In the genomic region with DNA sequence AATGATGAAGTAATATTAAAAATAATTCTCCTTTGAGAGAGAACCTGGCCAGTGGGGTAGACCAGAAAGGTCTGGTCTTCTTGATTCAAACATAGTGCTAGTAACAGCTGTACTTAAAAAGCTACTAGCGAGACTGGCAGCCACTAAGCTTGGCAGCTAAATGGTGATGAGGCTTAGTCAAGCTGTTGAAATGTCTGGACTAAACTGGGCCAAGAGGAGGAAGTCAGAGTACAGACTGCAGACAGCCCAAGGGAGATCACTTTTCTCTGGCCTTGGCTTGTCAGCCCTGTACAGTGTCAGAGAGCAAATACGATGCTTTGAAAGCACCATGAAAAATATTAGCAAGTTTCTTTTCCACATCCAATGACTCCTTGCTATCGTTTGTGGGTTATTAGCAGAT, we compare ENCODE assay signal across 9 mouse cellular contexts. TPM values are rescaled to one million over a fixed set of nuclear protein-coding genes. Genes with fewer than 3 reads are reported as not detected.
DNase-seq lines count a peak whose midpoint lies in the region.
"Had no signal": no experiment of that assay in that cellular context is flagged by ENCODE, and none has a peak within 500 bp of the region (broad histone marks: within the 10 kb centered on the region; RNA-seq: fewer than 3 reads in every experiment).

No protein-coding gene starts in this region.

- DNase-seq in cerebellum, postnatal 14 days: peak; percentile 37 to 43
- DNase-seq in cerebellum, adult 9-10 months: no peak
- peak; percentile 27 for DNase-seq in urinary bladder, postnatal 14 days (ENCODE audit: low spot score)
- no peak for DNase-seq in urinary bladder, adult 2 months (ENCODE audit: low spot score)
- DNase-seq in gastrocnemius, postnatal 4 days (ENCODE audit: low spot score in 2 of 2): peak; percentile 31 to 68
- peak; percentile 83 for DNase-seq in skeletal muscle tissue, adult 2 months (ENCODE audit: low read depth, low spot score)
- DNase-seq in thymus, postnatal 36 days: no peak
- no peak for DNase-seq in embryo, embryonic 9.5 days (ENCODE audit: extremely low spot score)
- DNase-seq: kidney, postnatal 4 days had no signal

RNA-seq across cellular contexts. Expression of gene Nek7, which starts 2.5 kb away (rescaled TPM):
- 36.2 and 47.6 TPM in 2 replicates for polyA plus RNA-seq in urinary bladder, adult 2 months (2012; rRNA removed)
- 10 to 100 TPM; 49.9 to 62.8 TPM for total RNA-seq in gastrocnemius, postnatal 4 days (2021)

Comparison
In these comparisons a context has a peak if more than half of its experiments do, and no peak if none do; other contexts are left out.
1. DNase-seq: peak in cerebellum, postnatal 14 days (2 of 2), urinary bladder, postnatal 14 days (single experiment), gastrocnemius, postnatal 4 days (2 of 2) and skeletal muscle tissue, adult 2 months (single experiment); none in cerebellum, adult 9-10 months (single experiment), urinary bladder, adult 2 months (single experiment), thymus, postnatal 36 days (0 of 2) and embryo, embryonic 9.5 days (single experiment).